Mouse (Mus musculus): Measurements from ENCODE around the gene Lrrc37a. TPM values are rescaled to one million over a fixed set of nuclear protein-coding genes. Genes with fewer than 3 reads are reported as not detected.
A peak's percentile ranks its signal among the peaks of the same experiment; 100 is the strongest.
"Not testable (repeated sequence)": the region's sequence is repeated elsewhere in the genome, so short reads cannot be mapped to it uniquely, and the experiment has no call there.

The Lrrc37a gene
- polyA plus RNA-seq (2015; fragmentation: Nextera tagmentation; extraction: Ambion mirVana): not detected in 2 replicates

GRCm38 (mm10) chr11:103504497-103504896 lies at the start of gene Lrrc37a:
Gene Lrrc37a (minus strand): TSS chr11:103504597.
- Histone ChIP-seq H3K27ac (no peak within 1 kb of the TSS), H3K27me3 (no peaks in the 10 kb centered on the region), H3K36me3 (no peaks in the 10 kb centered on the region), H3K4me2 (replicated peaks) (no peak within 1 kb of the TSS), H3K9me3 (no peaks in the 10 kb centered on the region), H3K4me1 (no peaks in the 10 kb centered on the region), H3K4me3 (no peak within 1 kb of the TSS), H3K9ac (no peak within 1 kb of the TSS)
- ATAC-seq (ENCODE audit: low FRiP score, low read depth): no peak
- WGBS: 89% methylated on average over 12 of the region's 12 CpGs

- H3K27ac ChIP-seq; H3K4me2 ChIP-seq (replicated peaks); ATAC-seq (ENCODE audit: low FRiP score, low read depth); H3K4me1 ChIP-seq; H3K9ac ChIP-seq; H3K36me3 ChIP-seq; H3K4me3 ChIP-seq; H3K9me3 ChIP-seq; H3K27me3 ChIP-seq: not testable (repeated sequence)
- WGBS: 41% methylated on average over 1 of the region's 1 CpGs
Measured at GRCm38 (mm10) chr11:103534973-103535372, 30.6 kb upstream of the Lrrc37a start.

DNA sequence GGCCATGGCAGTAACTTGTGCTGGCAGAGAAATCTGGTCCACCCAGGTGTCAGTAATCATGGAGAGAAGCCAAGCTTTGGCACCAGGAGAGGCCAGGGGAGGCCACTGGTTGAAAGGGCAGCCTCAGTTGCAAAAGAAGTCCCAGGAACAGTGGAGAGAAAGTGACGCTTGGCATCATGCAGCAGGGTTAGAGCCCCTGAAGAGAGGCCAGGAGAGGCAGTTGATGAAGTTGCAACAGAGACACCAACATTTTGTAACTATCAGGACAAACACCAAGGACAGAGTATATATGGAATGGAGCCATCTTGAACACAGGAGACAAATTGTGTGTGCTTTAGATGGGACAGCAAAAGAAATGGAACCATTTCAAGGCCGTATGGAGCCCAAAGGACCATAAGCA lies 7.7 kb upstream of the Lrrc37a start:
- Histone ChIP-seq H3K27ac (no peak overlapping the region), H3K4me1 (no peaks in the 10 kb centered on the region), H3K9me3 (no peaks in the 10 kb centered on the region), H3K36me3 (no peaks in the 10 kb centered on the region), H3K27me3 (no peaks in the 10 kb centered on the region), H3K4me2 (replicated peaks) (no peak overlapping the region), H3K9ac (no peak overlapping the region), H3K4me3 (no peak overlapping the region)
- ATAC-seq (ENCODE audit: low FRiP score, low read depth): no peak
- WGBS: 76% methylated on average over 2 of the region's 2 CpGs

- no peak overlapping the region for H3K4me2 ChIP-seq (replicated peaks)
- no peak for ATAC-seq (ENCODE audit: low FRiP score, low read depth)
- no peaks in the 10 kb centered on the region for H3K9me3 ChIP-seq
- H3K27me3 ChIP-seq: no peaks in the 10 kb centered on the region
- no peaks in the 10 kb centered on the region for H3K4me1 ChIP-seq
- no peaks in the 10 kb centered on the region for H3K36me3 ChIP-seq
- WGBS: 64% methylated on average over 7 of the region's 7 CpGs
- no peak overlapping the region for H3K4me3 ChIP-seq
- no peak overlapping the region for H3K9ac ChIP-seq
- H3K27ac ChIP-seq: no peak overlapping the region
Measured at GRCm38 (mm10) chr11:103464443-103464842, 40.0 kb downstream of the Lrrc37a start.

DNA sequence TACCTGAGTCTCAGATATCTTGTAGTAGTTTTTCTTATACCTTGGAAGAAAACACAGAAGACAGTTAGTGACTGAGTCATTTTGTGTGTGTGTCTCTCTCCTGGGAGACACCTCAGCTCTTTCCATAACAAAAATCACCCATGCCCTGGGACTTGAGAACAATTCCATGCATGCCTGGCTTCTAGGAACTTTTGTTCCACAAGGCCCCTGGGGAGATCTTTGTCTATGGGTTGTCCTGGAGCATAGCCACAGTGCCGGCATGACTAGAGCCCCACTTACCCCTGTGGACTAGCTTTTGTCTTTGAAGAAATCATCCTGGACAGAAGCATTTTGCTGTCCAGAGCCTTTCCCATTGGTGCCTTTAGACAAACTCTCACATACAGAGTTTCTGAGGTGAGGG lies 53.3 kb downstream of the Lrrc37a start:
- not testable (repeated sequence) for H3K36me3 ChIP-seq, H3K9me3 ChIP-seq, H3K27me3 ChIP-seq

GRCm38 (mm10) chr11:103449721-103450120 lies 54.7 kb downstream of the Lrrc37a start:
- not testable (repeated sequence) for H3K9ac ChIP-seq; H3K27me3 ChIP-seq; ATAC-seq (ENCODE audit: low FRiP score, low read depth); H3K4me1 ChIP-seq; H3K36me3 ChIP-seq; H3K4me3 ChIP-seq; H3K27ac ChIP-seq; H3K4me2 ChIP-seq (replicated peaks); H3K9me3 ChIP-seq
- 91% methylated on average over 14 of the region's 14 CpGs for WGBS

More for the DNA sequence above, 53.3 kb downstream of the Lrrc37a start:
- not testable (repeated sequence) for H3K4me1 ChIP-seq; H3K9ac ChIP-seq; H3K4me2 ChIP-seq (replicated peaks); ATAC-seq (ENCODE audit: low FRiP score, low read depth); H3K4me3 ChIP-seq; H3K27ac ChIP-seq
- WGBS: 83% methylated on average over 1 of the region's 1 CpGs

- 89% methylated on average over 3 of the region's 3 CpGs for WGBS
- Histone ChIP-seq H3K4me1 (no peaks in the 10 kb centered on the region), H3K4me3 (no peak overlapping the region), H3K9ac (no peak overlapping the region), H3K27ac (no peak overlapping the region), H3K36me3 (no peaks in the 10 kb centered on the region), H3K27me3 (no peaks in the 10 kb centered on the region), H3K4me2 (replicated peaks) (no peak overlapping the region), H3K9me3 (no peaks in the 10 kb centered on the region)
- no peak for ATAC-seq (ENCODE audit: low FRiP score, low read depth)
Measured at GRCm38 (mm10) chr11:103443678-103444077, 60.7 kb downstream of the Lrrc37a start.

DNA sequence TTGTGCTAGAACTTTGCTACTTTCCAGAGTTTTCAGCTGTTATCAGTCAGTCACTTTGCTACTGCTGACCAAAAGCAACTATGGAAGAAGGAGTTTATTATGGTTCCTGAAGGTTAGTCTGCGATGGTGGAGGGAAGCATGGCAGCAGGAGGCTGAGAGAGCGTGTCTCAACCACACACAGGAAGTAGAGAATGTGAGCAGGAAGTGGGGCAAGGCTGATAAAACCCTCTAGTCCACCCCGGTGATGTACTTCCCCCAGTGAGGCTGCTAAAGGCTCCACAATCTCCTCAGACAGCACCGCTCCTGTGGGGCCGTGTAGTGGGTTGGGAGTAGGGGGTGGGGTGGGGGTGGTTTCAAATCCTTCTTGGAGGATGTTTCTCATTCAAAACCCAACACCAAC lies 68.1 kb downstream of the Lrrc37a start:
- Histone ChIP-seq H3K27me3 (0 out of 2 replicates have a peak, but pooled peaks cover 3% of the 10 kb centered on the region), H3K4me1 (no peaks in the 10 kb centered on the region), H3K4me3 (no peak overlapping the region), H3K27ac (no peak overlapping the region), H3K36me3 (no peaks in the 10 kb centered on the region), H3K4me2 (replicated peaks) (no peak overlapping the region), H3K9me3 (no peaks in the 10 kb centered on the region), H3K9ac (no peak overlapping the region)
- WGBS: 88% methylated on average over 5 of the region's 5 CpGs
- ATAC-seq (ENCODE audit: low FRiP score, low read depth): no peak

DNA sequence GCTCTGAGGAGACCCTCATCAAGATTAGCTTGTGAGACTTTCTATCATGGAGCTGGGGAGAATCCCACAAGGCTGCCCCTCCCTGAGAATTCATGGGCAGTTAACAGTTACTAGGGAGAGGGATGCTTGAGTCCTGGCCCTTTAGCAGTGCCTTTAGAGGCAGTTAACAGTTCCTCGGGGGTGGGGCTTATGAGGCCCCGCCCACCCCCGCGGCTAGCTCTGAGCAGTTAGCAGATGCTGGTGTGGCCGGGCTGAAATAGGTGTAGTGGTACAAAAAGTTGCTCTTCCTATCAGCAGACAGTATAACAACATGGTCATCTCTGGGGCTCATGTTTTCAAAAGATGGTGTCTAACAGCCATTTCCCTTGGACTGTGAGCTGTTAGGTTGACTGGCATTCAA lies 79.4 kb downstream of the Lrrc37a start:
- WGBS: 6% methylated on average over 5 of the region's 5 CpGs
- Histone ChIP-seq H3K36me3 (no peaks in the 10 kb centered on the region), H3K27ac (no peak overlapping the region), H3K4me1 (no peaks in the 10 kb centered on the region), H3K4me3 (no peak overlapping the region), H3K9me3 (no peaks in the 10 kb centered on the region), H3K9ac (no peak overlapping the region), H3K4me2 (replicated peaks) (no peak overlapping the region), H3K27me3 (no peaks in the 10 kb centered on the region)
- no peak for ATAC-seq (ENCODE audit: low FRiP score, low read depth)

DNA sequence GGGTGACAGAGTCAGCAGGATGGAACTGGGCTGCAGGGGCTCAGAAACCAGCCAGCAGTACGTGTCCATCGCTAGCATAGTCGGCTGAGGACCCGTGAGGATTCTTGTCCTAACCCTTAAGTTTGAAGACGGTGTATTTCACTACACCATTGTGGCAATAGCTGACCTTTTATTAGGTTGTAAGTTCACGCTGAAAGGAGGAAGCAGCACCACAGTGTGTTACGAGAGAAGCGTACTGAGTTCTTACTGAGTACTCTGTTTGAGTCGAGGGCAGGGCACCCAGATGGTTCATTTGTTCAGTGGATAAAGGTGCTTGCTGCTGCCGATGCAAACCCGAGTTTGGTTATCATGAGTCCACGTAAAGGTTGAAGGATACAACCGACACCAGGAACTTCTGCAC lies 84.7 kb downstream of the Lrrc37a start:
- H3K9me3 ChIP-seq: no peaks in the 10 kb centered on the region
- no peaks in the 10 kb centered on the region for H3K4me1 ChIP-seq
- no peak overlapping the region for H3K9ac ChIP-seq
- no peak for ATAC-seq (ENCODE audit: low FRiP score, low read depth)
- no peak overlapping the region for H3K4me2 ChIP-seq (replicated peaks)
- 76% methylated on average over 13 of the region's 13 CpGs for WGBS
- no peaks in the 10 kb centered on the region for H3K36me3 ChIP-seq
- no peaks in the 10 kb centered on the region for H3K27me3 ChIP-seq
- no peak overlapping the region for H3K4me3 ChIP-seq
- no peak overlapping the region for H3K27ac ChIP-seq

- Histone ChIP-seq H3K9me3 (no peaks in the 10 kb centered on the region), H3K4me2 (replicated peaks) (no peak overlapping the region), H3K27me3 (no peaks in the 10 kb centered on the region), H3K9ac (no peak overlapping the region), H3K4me1 (no peaks in the 10 kb centered on the region), H3K27ac (no peak overlapping the region), H3K36me3 (no peaks in the 10 kb centered on the region), H3K4me3 (no peak overlapping the region)
- no peak for ATAC-seq (ENCODE audit: low FRiP score, low read depth)
- WGBS: 76% methylated on average over 5 of the region's 5 CpGs
Measured at GRCm38 (mm10) chr11:103419226-103419625, 85.2 kb downstream of the Lrrc37a start.

DNA sequence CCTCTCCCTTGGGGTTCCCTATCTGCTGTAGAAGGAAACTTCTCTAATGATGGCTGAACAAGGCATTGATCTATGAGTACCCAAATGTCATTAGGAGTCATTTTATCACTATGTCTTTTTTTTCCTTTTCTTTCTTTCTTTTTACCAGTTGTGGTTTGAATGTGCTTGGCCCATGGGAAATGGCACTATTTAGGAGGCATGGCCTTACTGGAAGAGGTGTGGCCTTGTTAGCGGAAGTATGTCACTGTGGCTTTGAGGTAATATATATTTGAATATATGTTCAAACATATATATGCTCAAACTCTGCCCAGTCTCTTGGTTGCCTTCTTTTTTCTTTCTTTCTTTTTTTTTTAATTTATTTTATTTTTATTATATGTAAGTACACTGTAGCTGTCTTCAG lies 90.9 kb downstream of the Lrrc37a start:
- ATAC-seq (ENCODE audit: low FRiP score, low read depth): no peak
- H3K4me1 ChIP-seq: peaks cover 15% of the 10 kb centered on the region
- H3K27ac ChIP-seq: no peak overlapping the region
- no peak overlapping the region for H3K9ac ChIP-seq
- no peaks in the 10 kb centered on the region for H3K36me3 ChIP-seq
- H3K4me3 ChIP-seq: no peak overlapping the region
- 84% methylated on average over 1 of the region's 1 CpGs for WGBS
- no peaks in the 10 kb centered on the region for H3K9me3 ChIP-seq
- no peaks in the 10 kb centered on the region for H3K27me3 ChIP-seq
- peak overlapping the region; percentile 93 for H3K4me2 ChIP-seq (replicated peaks)

DNA sequence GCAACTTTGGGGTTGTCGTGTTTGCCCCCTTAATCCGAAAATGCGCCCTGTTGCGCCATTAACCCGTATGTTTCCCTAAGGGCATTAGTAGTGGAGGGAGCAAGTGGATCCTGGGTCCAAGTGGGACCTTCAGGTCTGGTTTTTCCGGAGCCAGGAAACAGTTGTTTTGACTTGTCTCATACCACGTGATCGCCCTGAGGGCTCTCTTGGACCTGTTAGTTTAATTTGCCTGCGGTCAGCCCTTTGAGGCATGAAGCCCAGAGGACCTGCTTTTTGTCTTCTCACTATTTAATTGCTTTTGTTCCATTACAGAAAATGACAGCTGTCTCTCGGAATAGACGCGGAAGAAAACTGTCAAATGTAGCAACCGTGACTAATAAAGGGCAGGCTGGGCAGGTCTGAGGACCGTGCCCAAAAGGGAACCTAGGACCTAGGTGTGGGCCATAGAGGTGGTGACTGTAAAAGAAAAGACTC lies 91.4 kb downstream of the Lrrc37a start:
- no peaks in the 10 kb centered on the region for H3K27me3 ChIP-seq
- H3K27ac ChIP-seq: no peak overlapping the region
- H3K4me3 ChIP-seq: peak overlapping the region; percentile 90
- H3K9me3 ChIP-seq: no peaks in the 10 kb centered on the region
- WGBS: 2% methylated on average over 14 of the region's 14 CpGs
- ATAC-seq (ENCODE audit: low FRiP score, low read depth): peak; percentile 30
- H3K4me2 ChIP-seq (replicated peaks): peak overlapping the region; percentile 93
- H3K4me1 ChIP-seq: peaks cover 15% of the 10 kb centered on the region
- H3K36me3 ChIP-seq: no peaks in the 10 kb centered on the region
- H3K9ac ChIP-seq: peak overlapping the region; percentile 85

Measured in limb, embryonic 13.5 days (tissue).